Mouse (Mus musculus) liver, embryonic 18 days (tissue): ENCODE measurements around the gene Med1. TPM values are rescaled to one million over a fixed set of nuclear protein-coding genes. Genes with fewer than 3 reads are reported as not detected.

Experiments
- polyA plus RNA-seq: library from polyadenylated mRNA; depleted of rRNA; stranded (reverse); fragments of >200 nt; gene quantifications from 2 replicates; pipeline ENCODE4 v1.2.3, GENCODE M21; 2012; rRNA removed

Gene Med1
- 7.7 and 8.1 TPM in 2 replicates for polyA plus RNA-seq

DNA sequence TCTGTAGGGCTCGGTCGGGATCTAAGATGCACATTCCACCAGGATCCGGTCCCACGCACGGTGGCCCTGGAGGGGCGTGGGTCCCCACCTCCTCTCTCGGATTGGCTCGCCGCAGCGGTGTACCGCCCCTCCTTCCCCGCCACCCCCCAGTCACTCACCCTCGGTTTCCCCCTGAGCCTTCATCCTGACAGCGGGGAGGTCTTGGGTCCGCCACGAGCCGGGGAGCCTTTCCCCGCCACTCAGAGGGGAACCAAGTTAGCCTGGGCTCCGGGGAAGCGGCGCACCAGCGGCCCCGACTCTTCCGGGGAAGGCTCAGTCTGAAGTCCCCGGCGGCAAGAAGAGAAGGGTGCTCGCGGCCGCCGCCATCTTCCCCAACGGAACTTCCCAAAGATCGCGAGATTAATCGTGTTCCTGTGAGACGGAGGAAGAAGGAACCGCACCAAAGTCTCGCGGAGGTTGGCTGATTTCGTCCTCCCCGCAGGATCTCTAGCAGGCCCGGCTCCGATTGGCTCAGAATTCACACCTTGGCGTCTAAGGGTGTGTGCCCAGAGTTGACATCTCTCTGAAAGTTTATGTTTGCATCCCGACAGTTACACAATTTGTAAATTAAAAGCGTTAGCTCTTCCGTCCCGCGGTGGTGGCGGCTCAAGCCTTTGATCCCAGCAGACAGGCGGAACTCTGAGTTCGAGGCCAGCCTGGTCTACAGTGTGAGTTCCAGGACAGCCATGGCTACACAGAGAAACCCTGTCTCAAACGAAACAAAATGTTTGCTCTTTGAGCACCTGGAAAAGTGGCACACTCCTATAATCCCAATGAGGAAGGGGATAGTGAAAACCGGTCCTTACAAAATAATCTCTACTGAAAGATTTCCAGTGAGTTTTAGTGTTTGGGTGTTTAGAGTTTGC lies at the start of gene Med1:
TSS of gene Med1 (minus strand) at position 393 of the 905 bp plus-strand sequence.

DNA sequence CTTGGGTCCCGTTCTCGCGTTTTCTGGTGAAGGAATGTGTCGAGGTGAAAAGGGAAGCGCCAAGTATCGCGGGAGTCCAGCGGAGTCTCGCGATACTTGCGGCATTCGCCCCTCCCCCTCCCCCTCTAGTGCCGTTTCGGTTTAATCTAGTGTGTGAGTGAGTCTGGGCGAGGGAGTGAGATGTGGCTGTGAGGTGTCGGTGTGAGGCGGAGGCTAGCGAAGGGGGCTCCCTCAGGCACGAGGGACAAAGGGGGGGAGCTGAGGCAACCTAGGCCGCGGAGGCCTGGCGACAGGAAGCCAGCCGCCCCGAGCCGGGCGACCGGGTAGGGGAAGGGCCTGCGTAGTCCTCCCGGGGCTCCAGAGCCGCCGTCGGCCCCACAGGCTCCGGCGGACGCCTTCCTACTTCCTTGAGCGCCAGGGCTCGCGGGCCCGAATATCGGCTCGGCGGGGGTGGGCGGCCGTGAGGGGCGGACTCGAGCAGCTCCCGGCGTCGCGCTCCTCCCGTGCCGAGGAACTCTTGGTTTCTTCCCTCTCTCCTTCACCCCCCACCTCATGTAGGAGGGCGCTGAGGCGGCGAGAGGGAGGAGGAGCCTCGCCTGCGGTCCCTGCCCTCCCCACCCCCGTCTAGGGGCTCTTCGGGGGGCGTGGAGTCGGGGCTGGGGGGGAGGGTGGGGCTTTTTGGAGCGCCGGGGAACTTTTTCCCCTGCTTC lies 9.7 kb upstream of the Med1 start, which contains the start of gene Cdk12:
TSS of gene Cdk12 (plus strand) at position 419 of the 710 bp plus-strand sequence.

DNA sequence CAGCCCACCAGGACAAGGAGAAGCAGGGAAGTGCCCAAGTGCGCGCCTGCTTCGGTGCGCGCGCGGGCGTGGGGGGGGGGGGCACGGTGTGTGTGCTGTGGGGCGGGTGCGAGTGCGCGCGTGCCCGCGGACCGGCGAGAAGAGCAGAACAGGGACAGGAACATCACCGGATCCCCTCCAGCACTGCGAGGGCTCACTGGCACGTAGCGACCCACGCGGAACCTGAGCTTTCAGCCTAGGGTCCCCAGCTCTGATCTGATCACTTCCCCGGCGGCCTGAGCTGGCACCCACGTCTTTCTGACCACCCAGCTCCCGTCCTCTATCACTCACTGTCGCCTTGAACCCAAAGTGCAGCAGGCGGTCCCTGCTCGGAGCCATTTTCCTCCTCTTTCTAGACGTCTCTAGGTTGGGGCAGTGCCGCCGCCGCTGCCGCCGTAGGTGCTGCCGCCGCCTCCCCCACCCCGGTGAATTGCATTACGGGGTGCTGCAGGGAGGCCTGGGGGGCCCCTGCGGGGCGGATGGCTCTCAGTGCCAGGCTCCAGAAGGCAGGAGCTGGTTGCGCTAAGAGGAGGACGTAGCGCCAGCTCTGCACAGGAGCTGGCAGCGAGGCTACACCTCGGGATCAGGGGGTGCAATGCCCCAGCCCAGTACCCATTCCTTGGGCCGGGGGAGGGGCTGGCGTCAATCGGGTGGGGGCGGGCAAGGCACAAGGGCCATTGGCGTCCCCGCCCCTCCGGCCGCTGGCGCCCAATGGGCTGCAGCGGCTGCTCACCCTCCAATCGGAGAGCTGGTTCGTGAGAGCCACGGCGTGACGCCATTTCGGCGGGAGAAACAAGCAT lies 43.1 kb downstream of the Med1 start, which contains the start of gene Fbxl20:
TSS of gene Fbxl20 (minus strand) at position 618 of the 839 bp plus-strand sequence.

Other genes starting within 250 kb of the Med1 start
- gene Plxdc1, start 206.8 kb downstream of the Med1 start, polyA plus RNA-seq, result 0.76 and 0.85 TPM in 2 replicates
- gene Arl5c, start 197.1 kb downstream of the Med1 start, polyA plus RNA-seq, result 3.9 and 5.6 TPM in 2 replicates
- 0.65 and 0.72 TPM in 2 replicates for gene Cacnb1, start 170.3 kb downstream of the Med1 start, polyA plus RNA-seq
- 850 and 958 TPM in 2 replicates for gene Rpl19, start 166.6 kb downstream of the Med1 start, polyA plus RNA-seq
- 0.02 TPM in 1 of 2 replicates, not detected in the other for gene Stac2, start 139.8 kb downstream of the Med1 start, polyA plus RNA-seq
- gene Fbxl20, start 42.9 kb downstream of the Med1 start, polyA plus RNA-seq, result 3.8 and 4.8 TPM in 2 replicates
- gene Cdk12, start 9.8 kb upstream of the Med1 start, polyA plus RNA-seq, result 9.2 and 11.4 TPM in 2 replicates
- not detected in 2 replicates for gene Neurod2, start 136.4 kb upstream of the Med1 start, polyA plus RNA-seq
- 2.5 and 3.4 TPM in 2 replicates for gene Ppp1r1b, start 155.1 kb upstream of the Med1 start, polyA plus RNA-seq
- 24.3 and 28.8 TPM in 2 replicates for gene Stard3, start 165.1 kb upstream of the Med1 start, polyA plus RNA-seq
- 0.22 TPM in 1 of 2 replicates, not detected in the other for gene Tcap, start 190.5 kb upstream of the Med1 start, polyA plus RNA-seq
- 0.08 TPM in 1 of 2 replicates, not detected in the other for gene Pnmt, start 193.2 kb upstream of the Med1 start, polyA plus RNA-seq
- 3.2 and 3.8 TPM in 2 replicates for gene Pgap3, start 207.2 kb upstream of the Med1 start, polyA plus RNA-seq
- gene Erbb2, start 219.2 kb upstream of the Med1 start, polyA plus RNA-seq, result 1.2 and 1.4 TPM in 2 replicates
- 47.0 and 54.6 TPM in 2 replicates for gene Mien1, start 245.7 kb upstream of the Med1 start, polyA plus RNA-seq